Mouse (Mus musculus): Measurements from ENCODE around the gene Elmo3.

Gene Elmo3

DNA sequence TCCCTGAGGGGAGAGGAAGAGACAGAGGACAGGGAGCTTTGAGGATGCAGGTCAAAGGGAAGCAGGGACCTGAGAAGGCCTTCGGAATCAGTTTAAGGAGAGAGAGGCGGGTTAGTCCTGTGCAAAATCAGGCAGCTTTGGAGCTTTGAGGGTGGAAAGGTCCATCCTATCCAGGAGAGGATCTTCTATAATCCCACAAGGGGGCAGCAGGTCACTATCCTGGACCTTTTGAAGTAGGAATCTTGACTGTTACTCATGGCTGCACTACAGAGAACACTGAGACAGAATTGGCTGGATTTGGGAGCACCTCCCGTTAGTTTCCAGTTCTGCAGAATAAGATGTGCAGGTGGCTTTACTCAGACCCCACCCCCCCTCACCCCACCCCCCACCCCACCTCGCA is 54.2 kb downstream of the Elmo3 start:
- DNase-seq (ENCODE audit: low read depth, low spot score) = no peak
- Histone ChIP-seq H3K36me3 (ENCODE audit: control insufficient read depth, insufficient read depth, low read length, poor library complexity, severe bottlenecking) (no peaks in the 10 kb centered on the region), H3K27me3 (ENCODE audit: control insufficient read depth, insufficient read depth, low read length, poor library complexity, severe bottlenecking) (no peaks in the 10 kb centered on the region; the same call in 1 of the 2 replicates)
